Mouse (Mus musculus): ENCODE data around the gene Dab2ip. TPM values are rescaled to one million over a fixed set of nuclear protein-coding genes. Genes with fewer than 3 reads are reported as not detected.

The Dab2ip gene
- polyA plus RNA-seq, 1 experiment from 2014 or later = 27.0 TPM

DNA sequence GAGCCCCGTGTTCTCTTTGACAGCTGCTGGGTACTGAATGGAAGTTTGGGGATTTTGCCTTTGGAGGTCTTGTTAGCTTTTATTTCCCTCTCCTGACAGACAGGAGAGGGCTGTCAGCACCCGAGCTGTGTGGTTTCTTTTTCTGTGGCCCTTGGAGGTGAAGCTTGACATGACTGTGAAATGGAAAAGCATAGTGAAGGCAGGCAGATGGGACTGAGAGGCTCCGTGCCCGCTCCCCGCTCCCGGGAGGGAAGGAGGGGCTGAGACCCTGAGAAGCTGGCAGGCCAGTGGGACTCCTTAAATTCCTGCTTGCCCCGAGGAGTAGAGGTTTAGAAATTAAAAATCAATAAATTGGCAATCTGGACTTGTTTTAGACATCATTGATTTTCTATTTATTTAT is 70.0 kb downstream of the Dab2ip start:
- H3K27me3 ChIP-seq (replicated peaks; ENCODE audit: control insufficient read depth, insufficient read depth, low read length) = no peaks in the 10 kb centered on the region
- 70% methylated on average over 7 of the region's 7 CpGs for WGBS
- H3K9me3 ChIP-seq (ENCODE audit: control insufficient read depth, low read length) = no peaks in the 10 kb centered on the region
- ATAC-seq = no peak
- no peak overlapping the region for H3K9ac ChIP-seq (ENCODE audit: low read depth, low read length)
- peaks cover 49% of the 10 kb centered on the region for H3K4me1 ChIP-seq (ENCODE audit: control insufficient read depth, insufficient read depth, low read length)
- no peak overlapping the region for H3K27ac ChIP-seq (ENCODE audit: low read length)
- no peak overlapping the region for H3K4me3 ChIP-seq (ENCODE audit: low read length)
- peaks cover 4% of the 10 kb centered on the region for H3K36me3 ChIP-seq (ENCODE audit: control insufficient read depth, insufficient read depth, low read length)
- no peak overlapping the region for H3K4me2 ChIP-seq (ENCODE audit: low read depth, low read length)

DNA sequence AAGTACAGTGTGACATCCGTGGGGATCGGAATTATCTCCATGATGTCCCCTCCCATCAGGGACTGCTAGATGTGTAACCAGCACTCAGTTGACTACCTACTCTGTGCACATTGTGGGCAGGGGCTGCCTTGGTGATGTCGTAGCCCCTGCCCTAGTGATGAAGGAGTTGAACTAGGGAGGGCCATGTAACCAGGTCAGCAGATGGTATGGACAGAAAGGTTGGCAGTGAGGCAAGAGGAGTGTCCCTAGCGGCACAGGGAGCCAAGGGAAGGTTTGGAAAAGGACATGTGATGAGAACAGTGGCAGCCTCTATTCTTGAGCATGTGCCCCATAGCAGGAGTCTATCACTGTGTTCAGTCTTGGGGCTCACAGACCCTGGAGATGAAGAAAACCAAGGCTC is 70.6 kb downstream of the Dab2ip start:
- Histone ChIP-seq H3K4me3 (ENCODE audit: low read length) (no peak overlapping the region), H3K4me1 (ENCODE audit: control insufficient read depth, insufficient read depth, low read length) (peaks cover 43% of the 10 kb centered on the region), H3K27me3 (replicated peaks; ENCODE audit: control insufficient read depth, insufficient read depth, low read length) (no peaks in the 10 kb centered on the region), H3K4me2 (ENCODE audit: low read depth, low read length) (no peak overlapping the region), H3K36me3 (ENCODE audit: control insufficient read depth, insufficient read depth, low read length) (peaks cover 4% of the 10 kb centered on the region), H3K9me3 (ENCODE audit: control insufficient read depth, low read length) (no peaks in the 10 kb centered on the region), H3K27ac (ENCODE audit: low read length) (no peak overlapping the region), H3K9ac (ENCODE audit: low read depth, low read length) (no peak overlapping the region)
- ATAC-seq = no peak
- 90% methylated on average over 4 of the region's 4 CpGs for WGBS

DNA sequence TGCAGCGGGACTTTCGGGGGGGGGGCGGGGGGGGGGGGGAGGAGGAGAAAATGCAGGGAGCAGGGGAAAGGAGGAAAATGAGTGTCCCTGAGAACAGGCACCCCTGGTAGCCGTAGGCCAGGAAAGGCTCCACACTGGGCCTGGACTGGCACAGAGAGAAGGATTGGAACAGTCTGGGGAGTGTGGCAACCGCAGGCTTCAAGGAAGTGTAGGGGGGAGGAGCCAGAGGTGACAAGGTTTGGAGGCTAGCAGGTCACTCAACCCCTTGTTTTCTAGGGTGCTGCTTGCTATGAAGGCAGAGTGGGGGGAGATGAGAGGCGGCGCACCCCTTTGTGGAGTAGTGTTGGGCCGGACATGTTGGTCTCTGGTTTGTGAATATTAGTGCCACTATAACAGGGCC is 71.1 kb downstream of the Dab2ip start:
- peaks cover 39% of the 10 kb centered on the region for H3K4me1 ChIP-seq (ENCODE audit: control insufficient read depth, insufficient read depth, low read length)
- WGBS = 92% methylated on average over 5 of the region's 8 CpGs

GRCm38 (mm10) chr2:35633392-35633791 is 75.3 kb downstream of the Dab2ip start:
- 82% methylated on average over 4 of the region's 4 CpGs for WGBS
- no peaks in the 10 kb centered on the region; the same call in 1 of the 2 replicates for H3K9me3 ChIP-seq (ENCODE audit: control insufficient read depth, low read length)
- peaks cover 5% of the 10 kb centered on the region; the same call in 1 of the 2 replicates for H3K36me3 ChIP-seq (ENCODE audit: control insufficient read depth, insufficient read depth, low read length)
- no peak overlapping the region for H3K4me2 ChIP-seq (ENCODE audit: low read depth, low read length)
- ATAC-seq = no peak
- no peak overlapping the region for H3K9ac ChIP-seq (ENCODE audit: low read depth, low read length)
- H3K27ac ChIP-seq (ENCODE audit: low read length) = no peak overlapping the region
- peaks cover 2% of the 10 kb centered on the region for H3K4me1 ChIP-seq (ENCODE audit: control insufficient read depth, insufficient read depth, low read length)
- no peaks in the 10 kb centered on the region for H3K27me3 ChIP-seq (replicated peaks; ENCODE audit: control insufficient read depth, insufficient read depth, low read length)
- H3K4me3 ChIP-seq (ENCODE audit: low read length) = no peak overlapping the region

More for the DNA sequence above, 71.1 kb downstream of the Dab2ip start:
- Histone ChIP-seq H3K36me3 (ENCODE audit: control insufficient read depth, insufficient read depth, low read length) (peaks cover 4% of the 10 kb centered on the region), H3K4me3 (ENCODE audit: low read length) (no peak overlapping the region), H3K27ac (ENCODE audit: low read length) (no peak overlapping the region), H3K4me2 (ENCODE audit: low read depth, low read length) (no peak overlapping the region), H3K9me3 (ENCODE audit: control insufficient read depth, low read length) (no peaks in the 10 kb centered on the region), H3K27me3 (replicated peaks; ENCODE audit: control insufficient read depth, insufficient read depth, low read length) (no peaks in the 10 kb centered on the region), H3K9ac (ENCODE audit: low read depth, low read length) (no peak overlapping the region)
- ATAC-seq = no peak

- Histone ChIP-seq H3K4me3 (ENCODE audit: low read length) (no peak overlapping the region), H3K27me3 (replicated peaks; ENCODE audit: control insufficient read depth, insufficient read depth, low read length) (no peaks in the 10 kb centered on the region), H3K9me3 (ENCODE audit: control insufficient read depth, low read length) (no peaks in the 10 kb centered on the region; the same call in 1 of the 2 replicates), H3K9ac (ENCODE audit: low read depth, low read length) (no peak overlapping the region), H3K36me3 (ENCODE audit: control insufficient read depth, insufficient read depth, low read length) (0 out of 2 replicates have a peak, but pooled peaks cover 5% of the 10 kb centered on the region), H3K4me2 (ENCODE audit: low read depth, low read length) (no peak overlapping the region), H3K27ac (ENCODE audit: low read length) (no peak overlapping the region), H3K4me1 (ENCODE audit: control insufficient read depth, insufficient read depth, low read length) (peaks cover under 1% of the 10 kb centered on the region; the same call in 1 of the 2 replicates)
- ATAC-seq = no peak
- WGBS = 88% methylated on average over 4 of the region's 4 CpGs
Measured at GRCm38 (mm10) chr2:35634963-35635362, 76.9 kb downstream of the Dab2ip start.

GRCm38 (mm10) chr2:35635541-35635940 is 77.5 kb downstream of the Dab2ip start:
- H3K27me3 ChIP-seq (replicated peaks; ENCODE audit: control insufficient read depth, insufficient read depth, low read length) = no peaks in the 10 kb centered on the region
- 0 out of 2 replicates have a peak, but pooled peaks cover 5% of the 10 kb centered on the region for H3K36me3 ChIP-seq (ENCODE audit: control insufficient read depth, insufficient read depth, low read length)
- no peak overlapping the region for H3K27ac ChIP-seq (ENCODE audit: low read length)
- no peak for ATAC-seq
- no peak overlapping the region for H3K4me2 ChIP-seq (ENCODE audit: low read depth, low read length)
- no peak overlapping the region for H3K4me3 ChIP-seq (ENCODE audit: low read length)
- WGBS = 59% methylated on average over 4 of the region's 4 CpGs
- H3K9ac ChIP-seq (ENCODE audit: low read depth, low read length) = no peak overlapping the region
- H3K4me1 ChIP-seq (ENCODE audit: control insufficient read depth, insufficient read depth, low read length) = peaks cover 5% of the 10 kb centered on the region; the same call in 1 of the 2 replicates
- no peaks in the 10 kb centered on the region; the same call in 1 of the 2 replicates for H3K9me3 ChIP-seq (ENCODE audit: control insufficient read depth, low read length)

DNA sequence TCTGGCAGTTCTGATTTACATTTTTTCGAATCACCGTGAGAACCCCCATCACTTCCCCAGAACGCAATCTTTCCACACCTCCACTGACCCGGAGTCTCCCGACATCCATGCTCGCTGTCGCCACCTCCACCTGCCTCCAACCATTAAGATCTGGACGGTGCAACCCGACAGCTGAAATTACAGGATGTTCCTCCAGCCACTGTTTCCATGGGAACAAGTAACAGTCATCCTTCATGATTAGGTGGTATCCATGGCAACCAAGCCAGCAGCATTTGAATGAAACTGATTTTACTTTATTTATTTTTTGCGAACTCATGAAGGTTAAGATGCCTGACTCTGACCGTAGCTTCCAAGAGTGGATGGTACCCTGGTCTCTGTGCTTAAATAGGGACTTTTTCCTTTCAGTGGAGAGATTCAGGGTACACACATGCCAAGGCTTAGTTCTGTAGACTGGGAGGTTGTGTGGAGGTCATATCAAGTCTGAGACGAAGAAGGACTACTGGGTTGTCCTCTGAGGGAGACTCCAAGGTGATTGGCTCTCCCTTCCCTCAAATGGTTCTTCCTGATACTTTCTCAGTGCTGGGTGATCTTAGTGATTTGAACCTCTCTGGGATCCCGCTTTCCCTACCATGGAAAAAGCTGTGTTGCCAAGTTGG is 79.9 kb downstream of the Dab2ip start:
- H3K9ac ChIP-seq (ENCODE audit: low read depth, low read length) = no peak overlapping the region
- 0 out of 2 replicates have a peak, but pooled peaks cover 5% of the 10 kb centered on the region for H3K36me3 ChIP-seq (ENCODE audit: control insufficient read depth, insufficient read depth, low read length)
- H3K27me3 ChIP-seq (replicated peaks; ENCODE audit: control insufficient read depth, insufficient read depth, low read length) = no peaks in the 10 kb centered on the region
- H3K4me1 ChIP-seq (ENCODE audit: control insufficient read depth, insufficient read depth, low read length) = peaks cover 5% of the 10 kb centered on the region; the same call in 1 of the 2 replicates
- 68% methylated on average over 13 of the region's 13 CpGs for WGBS
- H3K4me2 ChIP-seq (ENCODE audit: low read depth, low read length) = no peak overlapping the region
- no peaks in the 10 kb centered on the region; the same call in 1 of the 2 replicates for H3K9me3 ChIP-seq (ENCODE audit: control insufficient read depth, low read length)
- ATAC-seq = no peak
- no peak overlapping the region for H3K4me3 ChIP-seq (ENCODE audit: low read length)
- H3K27ac ChIP-seq (ENCODE audit: low read length) = no peak overlapping the region

GRCm38 (mm10) chr2:35639799-35640198 is 81.7 kb downstream of the Dab2ip start:
- no peaks in the 10 kb centered on the region; the same call in 1 of the 2 replicates for H3K9me3 ChIP-seq (ENCODE audit: control insufficient read depth, low read length)
- no peak overlapping the region for H3K4me3 ChIP-seq (ENCODE audit: low read length)
- no peak overlapping the region for H3K4me2 ChIP-seq (ENCODE audit: low read depth, low read length)
- WGBS = 78% methylated on average over 2 of the region's 2 CpGs
- H3K27me3 ChIP-seq (replicated peaks; ENCODE audit: control insufficient read depth, insufficient read depth, low read length) = no peaks in the 10 kb centered on the region
- no peak for ATAC-seq
- no peak overlapping the region for H3K27ac ChIP-seq (ENCODE audit: low read length)
- peaks cover 5% of the 10 kb centered on the region; the same call in 1 of the 2 replicates for H3K4me1 ChIP-seq (ENCODE audit: control insufficient read depth, insufficient read depth, low read length)
- H3K36me3 ChIP-seq (ENCODE audit: control insufficient read depth, insufficient read depth, low read length) = 0 out of 2 replicates have a peak, but pooled peaks cover 5% of the 10 kb centered on the region
- no peak overlapping the region for H3K9ac ChIP-seq (ENCODE audit: low read depth, low read length)

DNA sequence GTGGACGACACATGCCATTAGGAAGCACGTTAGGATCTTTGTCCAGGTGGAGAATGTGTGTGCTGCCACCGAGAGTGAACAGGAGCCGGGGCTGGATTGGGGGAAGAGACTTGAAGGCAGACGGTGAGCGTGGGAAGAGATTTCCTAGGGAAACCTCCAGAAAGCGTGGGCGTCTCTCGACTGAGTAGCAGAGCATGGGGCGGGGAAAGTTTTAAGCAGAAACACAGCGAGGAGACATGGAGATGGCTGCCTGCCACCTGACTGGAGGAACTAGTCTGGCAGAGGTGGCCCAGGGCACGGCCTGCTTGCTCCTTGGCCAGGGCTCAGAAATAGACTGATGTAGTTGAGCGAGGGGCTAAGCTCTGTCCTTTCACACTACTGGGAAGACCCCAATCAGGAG is 82.5 kb downstream of the Dab2ip start:
- ATAC-seq = no peak
- Histone ChIP-seq H3K9ac (ENCODE audit: low read depth, low read length) (no peak overlapping the region), H3K4me3 (ENCODE audit: low read length) (no peak overlapping the region), H3K9me3 (ENCODE audit: control insufficient read depth, low read length) (no peaks in the 10 kb centered on the region; the same call in 1 of the 2 replicates), H3K4me1 (ENCODE audit: control insufficient read depth, insufficient read depth, low read length) (peaks cover 5% of the 10 kb centered on the region; the same call in 1 of the 2 replicates), H3K4me2 (ENCODE audit: low read depth, low read length) (no peak overlapping the region), H3K36me3 (ENCODE audit: control insufficient read depth, insufficient read depth, low read length) (peaks cover 6% of the 10 kb centered on the region; the same call in 1 of the 2 replicates), H3K27ac (ENCODE audit: low read length) (no peak overlapping the region), H3K27me3 (replicated peaks; ENCODE audit: control insufficient read depth, insufficient read depth, low read length) (no peaks in the 10 kb centered on the region)
- WGBS = 73% methylated on average over 13 of the region's 13 CpGs
